ENCODE assay signal across 7 mouse cellular contexts in genomic region chr3:82857414-82858077, GRCm38 (mm10). TPM values are rescaled to one million over a fixed set of nuclear protein-coding genes. Genes with fewer than 3 reads are reported as not detected.
DNase-seq lines count a peak whose midpoint lies in the region; ATAC-seq and TF ChIP-seq lines count a peak whose summit lies in the region.

No protein-coding gene starts in this region.

- H3K4me2 ChIP-seq in limb, embryonic 14.5 days (replicated peaks; ENCODE audit: low read depth, low read length, severe bottlenecking) = no peak overlapping the region
- no peak overlapping the region for H3K4me2 ChIP-seq in hindbrain, embryonic 16.5 days (ENCODE audit: low read length)

- DNase-seq in limb, embryonic 14.5 days (ENCODE audit: low spot score) = peak; percentile 48
- no peak for DNase-seq in limb, embryonic 10.5 days (ENCODE audit: low spot score)
- DNase-seq in MEL-GATA-1-ER (ENCODE audit: extremely low read depth, low read depth) = peak; percentile 13
- DNase-seq in c-Kit-positive CD71-positive TER-119-negative erythroid progenitor cells, embryonic 14.5 days (ENCODE audit: low read depth) = peak; percentile 7
- peak; percentile 75 for DNase-seq in retina, embryonic 14.5 days (ENCODE audit: low spot score)
- DNase-seq in thymus, postnatal 0 days (ENCODE audit: low spot score) = no peak

- no peaks in the 10 kb centered on the region for H3K4me1 ChIP-seq in limb, embryonic 14.5 days (ENCODE audit: control insufficient read depth, insufficient read depth, low read length)
- no peaks in the 10 kb centered on the region for H3K4me1 ChIP-seq in limb, embryonic 10.5 days
- no peaks in the 10 kb centered on the region for H3K4me1 ChIP-seq in hindbrain, embryonic 16.5 days (ENCODE audit: control insufficient read depth, insufficient read depth, low read depth, low read length)

- no peak overlapping the region for H3K4me3 ChIP-seq in limb, embryonic 14.5 days (replicated peaks; ENCODE audit: low read length)
- H3K4me3 ChIP-seq in limb, embryonic 10.5 days = no peak overlapping the region
- H3K4me3 ChIP-seq in hindbrain, embryonic 16.5 days (ENCODE audit: low read length) = no peak overlapping the region

- 17% methylated on average over 4 of the region's 4 CpGs for WGBS in limb, embryonic 14.5 days
- 33% methylated on average over 4 of the region's 4 CpGs for WGBS in limb, embryonic 10.5 days
- 25% methylated on average over 4 of the region's 4 CpGs for WGBS in hindbrain, embryonic 16.5 days

- no peak overlapping the region for H3K27ac ChIP-seq in limb, embryonic 14.5 days (replicated peaks; ENCODE audit: low read depth, low read length)
- no peak overlapping the region for H3K27ac ChIP-seq in limb, embryonic 10.5 days
- H3K27ac ChIP-seq in hindbrain, embryonic 16.5 days (ENCODE audit: low read depth, low read length) = no peak overlapping the region

- H3K36me3 ChIP-seq in limb, embryonic 14.5 days (ENCODE audit: control insufficient read depth, insufficient read depth, low read length) = no peaks in the 10 kb centered on the region
- no peaks in the 10 kb centered on the region for H3K36me3 ChIP-seq in limb, embryonic 10.5 days
- no peaks in the 10 kb centered on the region for H3K36me3 ChIP-seq in hindbrain, embryonic 16.5 days (ENCODE audit: control insufficient read depth, insufficient read depth, low read length)

- H3K9me3 ChIP-seq in limb, embryonic 14.5 days (ENCODE audit: control insufficient read depth, low read length) = no peaks in the 10 kb centered on the region
- H3K9me3 ChIP-seq in limb, embryonic 10.5 days (replicated peaks) = no peaks in the 10 kb centered on the region
- H3K9me3 ChIP-seq in hindbrain, embryonic 16.5 days (ENCODE audit: control insufficient read depth, low read length) = no peaks in the 10 kb centered on the region

- ATAC-seq in limb, embryonic 14.5 days (ENCODE audit: low FRiP score, low read depth) = no peak
- 0 out of 2 replicates have a peak, but pooled peaks have one; percentile 48 for ATAC-seq in hindbrain, embryonic 16.5 days

- H3K9ac ChIP-seq in limb, embryonic 14.5 days (ENCODE audit: low read depth, low read length, severe bottlenecking) = no peak overlapping the region
- H3K9ac ChIP-seq in hindbrain, embryonic 16.5 days (ENCODE audit: low read depth, low read length) = no peak overlapping the region

- no peak for TF ChIP-seq POLR2A in limb, embryonic 14.5 days (IDR thresholded peaks at IDR 0.05; ENCODE audit: borderline replicate concordance, extremely low read depth, insufficient read depth, insufficient read length)

- H3K27me3 ChIP-seq in limb, embryonic 14.5 days (ENCODE audit: control insufficient read depth, insufficient read depth, low read length) = no peaks in the 10 kb centered on the region
- no peaks in the 10 kb centered on the region for H3K27me3 ChIP-seq in limb, embryonic 10.5 days (ENCODE audit: low read depth, poor library complexity, severe bottlenecking)
- no peaks in the 10 kb centered on the region for H3K27me3 ChIP-seq in hindbrain, embryonic 16.5 days (replicated peaks; ENCODE audit: control insufficient read depth, insufficient read depth, low read length)

RNA-seq across cellular contexts. Expression of gene Rbm46, which starts 18.7 kb away (rescaled TPM):
- 2.1 and 2.6 TPM in 2 replicates for polyA plus RNA-seq in limb, embryonic 14.5 days (2012; rRNA removed)
- 4.8 and 6.5 TPM in 2 replicates for polyA plus RNA-seq in limb, embryonic 14.5 days (2014; fragmentation: Nextera tagmentation; extraction: Ambion mirVana)
- 0.72 and 1.3 TPM in 2 replicates for polyA plus RNA-seq in limb, embryonic 10.5 days (2016; fragmentation: Nextera tagmentation; extraction: Ambion mirVana)
- 2.1 TPM in 2 replicates for polyA plus RNA-seq in hindbrain, embryonic 16.5 days (2015; fragmentation: Nextera tagmentation; extraction: Ambion mirVana)
- 0.08 and 0.10 TPM in 2 replicates for polyA plus RNA-seq in thymus, postnatal 0 days (2015; fragmentation: Nextera tagmentation; extraction: Ambion mirVana)

RNA-seq across cellular contexts. Expression of gene Lrat, which starts 46.2 kb away (rescaled TPM):
- polyA plus RNA-seq in limb, embryonic 14.5 days (2012; rRNA removed) = 0.23 and 0.27 TPM in 2 replicates
- polyA plus RNA-seq in limb, embryonic 14.5 days (2014; fragmentation: Nextera tagmentation; extraction: Ambion mirVana) = 0.25 and 0.52 TPM in 2 replicates
- polyA plus RNA-seq in limb, embryonic 10.5 days (2016; fragmentation: Nextera tagmentation; extraction: Ambion mirVana) = not detected in 2 replicates
- 0.46 and 2.3 TPM in 2 replicates for polyA plus RNA-seq in hindbrain, embryonic 16.5 days (2015; fragmentation: Nextera tagmentation; extraction: Ambion mirVana)
- 0.05 and 0.06 TPM in 2 replicates for polyA plus RNA-seq in thymus, postnatal 0 days (2015; fragmentation: Nextera tagmentation; extraction: Ambion mirVana)

Comparison
In these comparisons a context has a peak if more than half of its experiments do, and no peak if none do; other contexts are left out.
1. DNase-seq: peak in limb, embryonic 14.5 days (single experiment), MEL-GATA-1-ER (single experiment), c-Kit-positive CD71-positive TER-119-negative erythroid progenitor cells, embryonic 14.5 days (single experiment) and retina, embryonic 14.5 days (single experiment); none in limb, embryonic 10.5 days (single experiment) and thymus, postnatal 0 days (single experiment).